Mouse (Mus musculus): ENCODE measurements at regions not wholly inside any gene's neighbourhood (a gene's known extent, or its start where the extent isn't known, plus 50 kb on each side); places are given as distances from the start of the nearest gene placed in this dataset.

DNA sequence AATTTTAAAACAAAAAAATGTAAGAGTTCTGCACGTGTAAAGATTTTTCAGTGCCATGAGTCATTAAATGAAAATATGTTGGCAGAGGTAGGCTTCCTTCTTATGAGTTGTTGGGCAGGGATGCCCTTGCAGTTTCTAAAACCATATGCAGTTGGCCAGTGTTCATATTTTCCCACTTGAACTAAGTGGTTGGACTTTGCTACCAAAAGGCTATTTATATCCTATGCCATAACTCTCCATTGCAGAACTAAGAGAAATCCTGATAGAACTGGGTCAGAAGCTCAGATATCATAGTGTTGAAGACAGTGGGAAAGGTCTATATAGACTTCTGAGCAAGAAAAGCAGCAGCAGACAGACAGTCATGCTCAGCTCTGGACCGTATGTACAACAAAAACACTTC, 690.7 kb upstream of the Frg1 start:
- Histone ChIP-seq H3K4me3 (ENCODE audit: control insufficient read depth in 1 of 2, insufficient read depth in 1 of 2, low read depth in 2 of 2, low read length in 2 of 2) (no peak overlapping the region), H3K4me1 (ENCODE audit: control insufficient read depth in 1 of 2, insufficient read depth in 2 of 2, low read length in 2 of 2) (no peaks in the 10 kb centered on the region), H3K9ac (ENCODE audit: control insufficient read depth, low read depth, low read length, poor library complexity, severe bottlenecking) (no peak overlapping the region), H3K36me3 (ENCODE audit: control insufficient read depth in 1 of 2, insufficient read depth in 2 of 2, low read length in 2 of 2) (no peaks in the 10 kb centered on the region), H3K9me3 (replicated peaks; ENCODE audit: insufficient read depth, low read length) (no peaks in the 10 kb centered on the region), H3K27me3 (ENCODE audit: control insufficient read depth in 1 of 2, insufficient read depth in 2 of 2, low read length in 2 of 2) (no peaks in the 10 kb centered on the region), H3K27ac (ENCODE audit: control insufficient read depth, low read depth, low read length) (no peak overlapping the region), H3K79me2 (ENCODE audit: control insufficient read depth, insufficient read depth, low read length, poor library complexity) (no peaks in the 10 kb centered on the region)
- TF ChIP-seq NRF1 (IDR thresholded peaks at IDR 0.05; ENCODE audit: insufficient read depth, low read depth, low read length, poor library complexity, severe bottlenecking): no peak
- TF ChIP-seq MAX (IDR thresholded peaks at IDR 0.05; ENCODE audit: low read length): no peak
- TF ChIP-seq CTCF (IDR thresholded peaks at IDR 0.05 in 2 of 3, conservative IDR thresholded peaks at IDR 0.05 in 1 of 3; ENCODE audit: control insufficient read depth in 1 of 3, insufficient read depth in 1 of 3, low read depth in 2 of 3, low read length in 3 of 3, poor library complexity in 1 of 3, severe bottlenecking in 1 of 3): no peak
- no peak for TF ChIP-seq SIN3A (IDR thresholded peaks at IDR 0.05; ENCODE audit: low read length)
- TF ChIP-seq MAFK (IDR thresholded peaks at IDR 0.05; ENCODE audit: borderline replicate concordance, low read depth, low read length): no peak
- no peak for TF ChIP-seq CHD1 (IDR thresholded peaks at IDR 0.05; ENCODE audit: low read depth, low read length)
- no peak for TF ChIP-seq HCFC1 (IDR thresholded peaks at IDR 0.05; ENCODE audit: low read depth, low read length)
- no peak for TF ChIP-seq ZMIZ1 (IDR thresholded peaks at IDR 0.05; ENCODE audit: low read depth, low read length)
- TF ChIP-seq BHLHE40 (IDR thresholded peaks at IDR 0.05; ENCODE audit: borderline replicate concordance, low read depth, low read length): no peak
- TF ChIP-seq GATA1 (IDR thresholded peaks at IDR 0.05; ENCODE audit: low read depth, low read length): no peak
- TF ChIP-seq KAT2A (conservative IDR thresholded peaks at IDR 0.05; ENCODE audit: low read depth, low read length): no peak
- no peak for TF ChIP-seq GABPA (IDR thresholded peaks at IDR 0.05; ENCODE audit: low read depth, low read length)
- no peak for TF ChIP-seq EP300 (IDR thresholded peaks at IDR 0.05; ENCODE audit: low read depth in 1 of 2, low read length in 2 of 2)
- TF ChIP-seq POLR2AphosphoS5 (IDR thresholded peaks at IDR 0.05; ENCODE audit: borderline replicate concordance, low read depth, low read length): no peak
- TF ChIP-seq TCF12 (IDR thresholded peaks at IDR 0.05; ENCODE audit: low read depth, low read length): no peak
- TF ChIP-seq SMC3 (IDR thresholded peaks at IDR 0.05; ENCODE audit: low read depth, low read length): no peak
- no peak for DNase-seq (ENCODE audit: low read depth, low spot score)

DNA sequence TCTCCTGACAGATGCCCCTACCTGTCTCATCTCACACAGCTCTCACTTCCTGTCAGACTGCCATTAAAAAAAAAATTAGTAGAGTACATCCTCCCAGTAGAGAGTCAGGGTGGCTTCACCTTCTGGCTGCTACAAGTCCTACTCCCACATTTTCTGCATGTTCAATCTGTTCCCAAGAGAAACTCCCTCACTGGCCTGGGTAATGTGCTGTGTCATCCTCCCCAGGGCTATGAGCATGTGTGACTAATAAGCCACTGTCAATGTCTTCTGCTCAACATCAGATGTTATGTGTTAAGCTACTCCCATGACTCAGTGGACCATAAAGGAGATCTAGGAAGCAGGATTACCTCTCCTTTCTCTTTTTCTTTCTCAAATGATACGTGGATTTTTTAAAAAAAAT, 652.4 kb upstream of the Frg1 start:
- Histone ChIP-seq H3K4me1 (ENCODE audit: control insufficient read depth in 1 of 2, insufficient read depth in 2 of 2, low read length in 2 of 2) (no peaks in the 10 kb centered on the region), H3K9ac (ENCODE audit: control insufficient read depth, low read depth, low read length, poor library complexity, severe bottlenecking) (no peak overlapping the region), H3K27ac (ENCODE audit: control insufficient read depth, low read depth, low read length) (no peak overlapping the region), H3K27me3 (ENCODE audit: control insufficient read depth in 1 of 2, insufficient read depth in 2 of 2, low read length in 2 of 2) (no peaks in the 10 kb centered on the region), H3K79me2 (ENCODE audit: control insufficient read depth, insufficient read depth, low read length, poor library complexity) (no peaks in the 10 kb centered on the region; the same call in 1 of the 2 replicates), H3K4me3 (ENCODE audit: control insufficient read depth in 1 of 2, insufficient read depth in 1 of 2, low read depth in 2 of 2, low read length in 2 of 2) (no peak overlapping the region), H3K9me3 (replicated peaks; ENCODE audit: insufficient read depth, low read length) (no peaks in the 10 kb centered on the region), H3K36me3 (ENCODE audit: control insufficient read depth in 1 of 2, insufficient read depth in 2 of 2, low read length in 2 of 2) (no peaks in the 10 kb centered on the region)
- TF ChIP-seq GATA1 (IDR thresholded peaks at IDR 0.05; ENCODE audit: low read depth, low read length) (no peak), SMC3 (IDR thresholded peaks at IDR 0.05; ENCODE audit: low read depth, low read length) (no peak), POLR2A (IDR thresholded peaks at IDR 0.05; ENCODE audit: control insufficient read depth in 1 of 2, insufficient read depth in 1 of 2, low read depth in 1 of 2, low read length in 2 of 2, poor library complexity in 1 of 2) (no peak), MYB (IDR thresholded peaks at IDR 0.05; ENCODE audit: low read depth, low read length) (no peak), RCOR1 (IDR thresholded peaks at IDR 0.05; ENCODE audit: low read depth, low read length) (no peak), ZMIZ1 (IDR thresholded peaks at IDR 0.05; ENCODE audit: low read depth, low read length) (no peak), USF1 (IDR thresholded peaks at IDR 0.05; ENCODE audit: low read depth, low read length) (no peak), ELF1 (IDR thresholded peaks at IDR 0.05; ENCODE audit: low read depth, low read length) (no peak), ETS1 (IDR thresholded peaks at IDR 0.05; ENCODE audit: low read depth, low read length) (no peak), MAX (IDR thresholded peaks at IDR 0.05; ENCODE audit: low read length) (no peak), JUND (IDR thresholded peaks at IDR 0.05; ENCODE audit: low read depth, low read length) (no peak), GABPA (IDR thresholded peaks at IDR 0.05; ENCODE audit: low read depth, low read length) (no peak), NELFE (IDR thresholded peaks at IDR 0.05; ENCODE audit: low read depth, low read length) (no peak)
- DNase-seq (ENCODE audit: low read depth, low spot score): no peak
